Mouse (Mus musculus) activated CD4-positive, CD25-positive, alpha-beta regulatory T cell, adult 4 months (primary cell): Measurements from ENCODE around the gene Rnf183. TPM values are rescaled to one million over a fixed set of nuclear protein-coding genes. Genes with fewer than 3 reads are reported as not detected.

ENCODE experiments used
- ATAC-seq: one replicate; pipeline ENCODE4 v1.8.0; 2017
- polyA plus RNA-seq, 2 experiments: library from polyadenylated mRNA; unstranded; fragments of 100-300 nt; shearing (Covaris generic); gene quantifications; one replicate each; pipeline ENCODE4 v1.2.1; 2017

Gene Rnf183
- polyA plus RNA-seq, 2 experiments from 2014 or later: 0.44 TPM; not detected in 1

DNA sequence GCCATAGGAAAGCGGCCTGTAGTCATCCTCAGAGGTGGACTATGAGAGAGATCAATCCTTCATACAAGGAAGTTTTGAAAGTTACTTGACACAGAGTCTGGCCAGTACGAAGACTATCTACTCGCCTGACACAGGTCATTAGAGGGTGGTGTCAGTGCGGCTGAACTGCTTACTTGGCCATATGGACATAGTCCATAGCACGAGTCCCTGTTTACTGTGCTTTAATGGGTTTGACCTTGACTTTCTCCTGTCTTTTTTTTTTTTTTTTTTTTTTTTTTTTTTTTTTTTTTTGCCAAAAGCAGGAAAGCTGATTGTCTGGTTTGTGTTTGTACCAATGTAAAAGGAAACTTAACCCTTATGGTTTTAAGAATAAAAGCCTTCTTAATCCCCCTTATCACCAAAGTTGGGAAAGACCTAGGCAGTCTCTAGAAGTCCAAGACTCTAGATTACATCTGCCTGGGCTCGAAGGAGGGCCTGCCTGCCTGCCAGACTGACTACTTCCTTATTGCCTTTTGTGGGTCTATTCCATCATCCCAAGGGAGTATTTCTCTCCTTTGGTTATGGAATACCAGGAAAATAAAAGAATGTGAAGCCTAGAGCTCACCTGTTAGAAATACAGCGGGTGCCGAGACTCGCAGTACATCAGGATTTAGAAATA lies 55.2 kb downstream of the Rnf183 start:
- no peak for ATAC-seq

Other genes with a start within 250 kb of the Rnf183 start
- not detected for gene Zfp37, start 204.2 kb downstream of the Rnf183 start, polyA plus RNA-seq
- gene Slc31a2, start 172.7 kb downstream of the Rnf183 start, polyA plus RNA-seq: 1 to 10 TPM; 7.0 to 9.7 TPM
- 10 to 100 TPM; 36.9 to 38.3 TPM for gene Fkbp15, start 74.7 kb downstream of the Rnf183 start, polyA plus RNA-seq
- 10 to 100 TPM in 1 of 2 experiments, 1 to 10 TPM in 1; 9.7 to 11.0 TPM for gene Slc31a1, start 74.5 kb downstream of the Rnf183 start, polyA plus RNA-seq
- 10 to 100 TPM; 66.2 to 78.3 TPM for gene Cdc26, start 26.6 kb downstream of the Rnf183 start, polyA plus RNA-seq
- 10 to 100 TPM; 16.4 to 17.5 TPM for gene Prpf4, start 26.5 kb downstream of the Rnf183 start, polyA plus RNA-seq
- gene Wdr31, start 35.6 kb upstream of the Rnf183 start, polyA plus RNA-seq: under 1 TPM in 1 of 2 experiments, not detected in 1; 0.33 TPM
- 1 to 10 TPM; 1.0 to 2.1 TPM for gene Bspry, start 44.8 kb upstream of the Rnf183 start, polyA plus RNA-seq
- gene Hdhd3, start 68.2 kb upstream of the Rnf183 start, polyA plus RNA-seq: 1 to 10 TPM; 1.1 to 2.4 TPM
- gene Alad, start 84.7 kb upstream of the Rnf183 start, polyA plus RNA-seq: 10 to 100 TPM; 68.8 to 82.3 TPM
- gene Pole3, start 89.8 kb upstream of the Rnf183 start, polyA plus RNA-seq: 10 to 100 TPM; 31.6 to 33.3 TPM
- under 1 TPM; 0.25 to 0.62 TPM for gene 4933430I17Rik, start 90.1 kb upstream of the Rnf183 start, polyA plus RNA-seq
- gene Rgs3, start 124.6 kb upstream of the Rnf183 start, polyA plus RNA-seq: 10 to 100 TPM; 45.2 to 51.1 TPM